Mouse (Mus musculus): ENCODE measurements around the gene Klhl31. TPM values are rescaled to one million over a fixed set of nuclear protein-coding genes. Genes with fewer than 3 reads are reported as not detected.

The Klhl31 gene
- total RNA-seq, 1 experiment from 2014 or later, result 0.04 TPM

- no peak for DNase-seq
These were observed 70.2 kb downstream of the Klhl31 start for GRCm38 (mm10) chr9:77706515-77706914.

GRCm38 (mm10) chr9:77707433-77708139, 71.3 kb downstream of the Klhl31 start:
- no peak for DNase-seq

DNA sequence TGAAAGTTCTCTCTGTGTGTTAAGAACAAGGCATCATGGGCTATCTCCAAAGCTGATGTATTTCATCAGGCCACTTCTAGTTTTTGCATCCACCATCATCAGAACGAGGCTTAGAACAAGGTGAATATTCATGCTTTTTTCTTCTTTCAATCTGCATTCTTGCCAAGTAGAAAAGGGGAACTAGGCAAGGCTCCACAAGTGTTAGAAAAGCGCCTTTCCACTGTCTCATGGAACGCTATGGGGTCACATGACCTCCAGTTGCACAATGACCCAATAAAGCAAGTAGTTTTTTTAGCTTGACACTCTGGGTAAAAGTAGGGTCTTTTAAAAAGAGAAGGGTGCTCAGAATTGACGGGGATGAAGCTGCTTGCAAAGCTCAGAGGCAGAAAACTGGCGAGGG, 72.7 kb downstream of the Klhl31 start:
- no peak for DNase-seq

Other genes with a start within 250 kb of the Klhl31 start
- gene Lrrc1, start 91.6 kb upstream of the Klhl31 start, total RNA-seq (2021), result 11.3 and 16.6 TPM in 2 replicates
- 39.5 and 45.1 TPM in 2 replicates for gene Gclc, start 118.0 kb downstream of the Klhl31 start, total RNA-seq (2021)

All from adrenal gland, postnatal 14 days (tissue).